Mouse (Mus musculus) cerebellum, adult 11-12 months (tissue): Measurements from ENCODE around the gene Ptma.
"Not testable (repeated sequence)": the region's sequence is repeated elsewhere in the genome, so short reads cannot be mapped to it uniquely, and the experiment has no call there.

Experiments used
- DNase-seq: peaks from one replicate; pipeline ENCODE4 v3.0.0; 2022

The Ptma gene

GRCm38 (mm10) chr1:86522286-86522871 lies 4.1 kb upstream of the Ptma start:
- DNase-seq, result peak; percentile 63

- peak; percentile 57 for DNase-seq
These were observed 2.5 kb upstream of the Ptma start for GRCm38 (mm10) chr1:86523776-86524618.

- DNase-seq, result peak; percentile 100
These were observed 1.7 kb upstream of the Ptma start for GRCm38 (mm10) chr1:86524619-86525498.

- DNase-seq, result no peak
These were observed 919 bp upstream of the Ptma start for GRCm38 (mm10) chr1:86525499-86526115.

GRCm38 (mm10) chr1:86526789-86527598 lies 468 bp downstream of the Ptma start:
- DNase-seq, result peak; percentile 81

- DNase-seq, result peak; percentile 93
These were observed 1.3 kb downstream of the Ptma start for GRCm38 (mm10) chr1:86527599-86528486.

GRCm38 (mm10) chr1:86528571-86529180 lies 2.1 kb downstream of the Ptma start:
- DNase-seq, result peak; percentile 86

GRCm38 (mm10) chr1:86529590-86529989 lies 3.1 kb downstream of the Ptma start:
- DNase-seq, result peak; percentile 52

- peak; percentile 49 for DNase-seq
These were observed 4.5 kb downstream of the Ptma start for GRCm38 (mm10) chr1:86530871-86531546.

GRCm38 (mm10) chr1:86531547-86532321 lies 5.2 kb downstream of the Ptma start:
- DNase-seq, result peak; percentile 47

GRCm38 (mm10) chr1:86532362-86533051 lies 6.0 kb downstream of the Ptma start:
- DNase-seq, result peak; percentile 89

GRCm38 (mm10) chr1:86533411-86534130 lies 7.0 kb downstream of the Ptma start:
- DNase-seq, result peak; percentile 43

GRCm38 (mm10) chr1:86538383-86538782 lies 11.9 kb downstream of the Ptma start:
- no peak for DNase-seq

- DNase-seq, result not testable (repeated sequence)
These were observed 13.1 kb downstream of the Ptma start for GRCm38 (mm10) chr1:86539583-86539982.

- no peak for DNase-seq
These were observed 16.1 kb downstream of the Ptma start for GRCm38 (mm10) chr1:86542584-86542983.

- no peak for DNase-seq
These were observed 20.3 kb downstream of the Ptma start for GRCm38 (mm10) chr1:86546797-86547196.

GRCm38 (mm10) chr1:86551299-86551698 lies 24.8 kb downstream of the Ptma start:
- DNase-seq, result no peak

- no peak for DNase-seq
These were observed 25.4 kb downstream of the Ptma start for GRCm38 (mm10) chr1:86551877-86552276.
